Mouse (Mus musculus): Measurements from ENCODE around the gene Cd320.
"Not testable (repeated sequence)": the region's sequence is repeated elsewhere in the genome, so short reads cannot be mapped to it uniquely, and the experiment has no call there.

The Cd320 gene

DNA sequence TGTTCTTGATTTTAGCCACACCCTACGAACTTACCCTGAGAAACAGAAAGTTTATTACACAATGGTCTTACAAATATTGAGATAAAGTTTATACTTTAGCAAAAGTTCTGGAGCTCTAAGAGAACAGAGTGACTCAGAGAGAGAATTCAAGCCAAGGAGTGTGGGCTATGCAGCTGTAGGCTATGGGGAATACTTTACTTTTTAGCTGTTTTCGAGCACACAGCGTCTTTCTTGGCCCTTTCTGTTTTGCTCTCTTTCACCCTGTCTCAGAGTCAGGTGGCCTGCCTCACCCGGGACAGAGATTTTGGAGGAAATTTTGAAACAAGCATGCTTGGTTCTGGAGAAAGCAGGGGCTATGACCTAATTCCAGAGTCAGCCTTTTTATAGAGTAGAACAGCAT is 55.3 kb downstream of the Cd320 start:
- not testable (repeated sequence) for DNase-seq (ENCODE audit: low spot score in 2 of 2)

Measured in spleen, postnatal 10 days (tissue).